Mouse (Mus musculus) liver, embryonic 14.5 days (tissue): Measurements from ENCODE around the gene Ttc38. TPM values are rescaled to one million over a fixed set of nuclear protein-coding genes. Genes with fewer than 3 reads are reported as not detected.
A peak's percentile ranks its signal among the peaks of the same experiment; 100 is the strongest.

Source experiments
- ATAC-seq: fragments of 200-750 bp; cut with Nextera tagmentation; 2 replicates; pipeline ENCODE4 v1.8.0; 2017; ENCODE audit warnings: moderate number of reproducible peaks, mild to moderate bottlenecking, moderate library complexity; ENCODE audit not compliant: insufficient read depth
- DNase-seq, 3 experiments: peaks; one replicate each; pipeline ENCODE4 v3.0.0-alpha.2; 2012 to 2013; ENCODE audit warnings: low read depth in 3 of 3, low spot score in 3 of 3
- H3K27ac ChIP-seq: fragments of 300-500 bp; sonication (generic); 2 replicates; pipeline ENCODE4 v1.5.1; 2014; ENCODE audit warnings: moderate library complexity, mild to moderate bottlenecking, control low read depth, inconsistent platforms
- H3K27me3 ChIP-seq: fragments of 300-500 bp; sonication (generic); 2 replicates; pipeline ENCODE4 v1.6.1; 2014; ENCODE audit warnings: mild to moderate bottlenecking, low read length, moderate library complexity; ENCODE audit not compliant: control insufficient read depth, insufficient read depth
- H3K36me3 ChIP-seq: fragments of 300-500 bp; sonication (generic); replicated peaks from 2 replicates; pipeline ENCODE4 v1.6.1; 2014; ENCODE audit warnings: low read depth; ENCODE audit not compliant: control insufficient read depth, insufficient read depth
- H3K4me1 ChIP-seq, 2 experiments: fragments of 200-500 bp in 1 of 2; fragments of 300-500 bp in 1 of 2; sonication (generic) in 1 of 2; replicated peaks; 2 replicates each; pipeline ENCODE4 v1.6.1; 2012 to 2014; ENCODE audit warnings: antibody characterized with exemption in 1 of 2, inconsistent platforms in 1 of 2, low read length in 1 of 2; ENCODE audit not compliant: control insufficient read depth in 2 of 2, insufficient read depth in 2 of 2
- H3K4me2 ChIP-seq: fragments of 300-500 bp; sonication (generic); 2 replicates; pipeline ENCODE4 v1.6.1; 2014; ENCODE audit warnings: low read depth, mild to moderate bottlenecking, control low read depth, moderate library complexity
- H3K4me3 ChIP-seq, 2 experiments: fragments of 200-500 bp in 1 of 2; fragments of 300-500 bp in 1 of 2; sonication (generic) in 1 of 2; 2 replicates each; pipeline ENCODE4 v1.5.1; 2012 to 2014; ENCODE audit warnings: low read depth in 2 of 2, low read length in 2 of 2, mild to moderate bottlenecking in 2 of 2, control low read depth in 1 of 2, inconsistent platforms in 1 of 2, moderate library complexity in 1 of 2; ENCODE audit not compliant: insufficient read depth in 1 of 2
- H3K9ac ChIP-seq: fragments of 300-500 bp; sonication (generic); replicated peaks from 2 replicates; pipeline ENCODE4 v1.6.1; 2014; ENCODE audit warnings: mild to moderate bottlenecking, control low read depth, moderate library complexity
- H3K9me3 ChIP-seq: fragments of 300-500 bp; sonication (generic); 2 replicates; pipeline ENCODE4 v1.6.1; 2016; ENCODE audit warnings: low read length, mixed read lengths; ENCODE audit not compliant: control insufficient read depth
- CTCF ChIP-seq: IDR thresholded peaks from 2 replicates; pipeline ENCODE4 v1.5.1; 2016; ENCODE audit warnings: antibody characterized with exemption, low read depth, control low read depth
- EP300 ChIP-seq: IDR thresholded peaks from 2 replicates; pipeline ENCODE4 v1.6.1; 2016; ENCODE audit warnings: antibody characterized with exemption, low read depth
- WGBS: fragments of 180-500 bp; shearing (Covaris S2); extraction: QIAGEN DNeasy Blood & Tissue Kit; methylation state at CpG from one replicate; pipeline ENCODE4 v1.1.7; 2014; ENCODE audit not compliant: insufficient replicate concordance; 5-methylcytosine and 5-hydroxymethylcytosine counted together
- polyA plus RNA-seq, 2 experiments: library from polyadenylated mRNA; depleted of rRNA in 1 of 2; stranded (reverse) in 1 of 2; unstranded in 1 of 2; fragments of >200 nt; fragmentation: Nextera tagmentation in 1 of 2; extraction: Ambion mirVana in 1 of 2; gene quantifications; 2 replicates each; pipeline versions ENCODE4 v1.2.1 to v1.2.3; 2012 to 2014

The Ttc38 gene
- polyA plus RNA-seq, 2 experiments: 3.8 to 4.5 TPM

DNA sequence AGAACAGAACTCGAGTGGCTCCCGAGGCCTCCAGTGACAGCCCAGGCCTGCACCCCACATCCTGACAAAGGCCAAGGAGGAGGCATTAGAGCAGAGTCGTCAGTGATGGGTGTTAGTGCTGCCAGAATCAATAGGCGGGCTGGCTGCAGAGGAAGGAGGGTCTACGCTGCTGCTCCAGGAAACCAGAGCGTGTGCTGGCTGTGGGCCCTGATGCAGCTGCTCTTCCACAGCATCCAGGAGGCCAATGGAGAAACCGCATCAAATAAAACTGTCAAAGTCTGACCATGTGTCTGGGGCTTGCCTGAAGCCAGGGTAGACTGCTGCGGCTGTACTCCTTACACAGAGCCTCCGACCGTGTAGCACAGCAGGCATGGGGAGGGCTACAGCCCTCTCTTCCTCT lies 65.0 kb downstream of the Ttc38 start:
- H3K9me3 ChIP-seq: no peaks in the 10 kb centered on the region
- ATAC-seq: no peak
- H3K27me3 ChIP-seq: no peaks in the 10 kb centered on the region
- no peak for TF ChIP-seq EP300
- no peak for TF ChIP-seq CTCF
- no peaks in the 10 kb centered on the region for H3K4me1 ChIP-seq
- no peak for DNase-seq
- H3K9ac ChIP-seq: no peak overlapping the region
- H3K4me2 ChIP-seq: no peak overlapping the region
- WGBS: 74% methylated on average over 10 of the region's 10 CpGs
- H3K4me3 ChIP-seq: no peak overlapping the region
- H3K36me3 ChIP-seq: peaks cover 13% of the 10 kb centered on the region
- no peak overlapping the region for H3K27ac ChIP-seq

DNA sequence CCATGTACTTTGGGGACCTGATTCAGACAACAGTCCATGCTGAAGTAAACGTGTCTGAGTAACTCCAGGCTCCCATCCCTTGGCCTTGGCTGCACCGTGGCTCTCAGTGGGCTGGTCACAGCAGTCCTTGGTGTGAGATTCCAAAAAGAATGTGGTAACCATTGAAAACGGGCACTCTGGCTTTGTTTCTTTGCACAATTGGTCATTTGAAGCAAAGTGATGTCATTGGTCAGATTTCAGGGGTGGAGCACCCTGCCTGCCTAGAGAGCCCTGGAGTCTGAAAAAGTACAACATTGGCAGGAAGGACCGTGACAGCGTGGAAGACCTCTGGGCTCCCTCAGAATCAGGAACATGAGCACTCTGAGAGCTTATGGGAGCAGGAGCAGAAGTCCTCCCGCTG lies 67.3 kb downstream of the Ttc38 start:
- H3K4me3 ChIP-seq: no peak overlapping the region
- H3K4me2 ChIP-seq: no peak overlapping the region
- H3K9ac ChIP-seq: no peak overlapping the region
- no peak overlapping the region for H3K27ac ChIP-seq
- H3K9me3 ChIP-seq: no peaks in the 10 kb centered on the region
- H3K27me3 ChIP-seq: no peaks in the 10 kb centered on the region
- H3K36me3 ChIP-seq: no peaks in the 10 kb centered on the region; the same call in none of the 2 replicates
- no peak for DNase-seq
- ATAC-seq: no peak
- H3K4me1 ChIP-seq: no peaks in the 10 kb centered on the region
- no peak for TF ChIP-seq EP300
- TF ChIP-seq CTCF: no peak
- WGBS: 72% methylated on average over 6 of the region's 6 CpGs

DNA sequence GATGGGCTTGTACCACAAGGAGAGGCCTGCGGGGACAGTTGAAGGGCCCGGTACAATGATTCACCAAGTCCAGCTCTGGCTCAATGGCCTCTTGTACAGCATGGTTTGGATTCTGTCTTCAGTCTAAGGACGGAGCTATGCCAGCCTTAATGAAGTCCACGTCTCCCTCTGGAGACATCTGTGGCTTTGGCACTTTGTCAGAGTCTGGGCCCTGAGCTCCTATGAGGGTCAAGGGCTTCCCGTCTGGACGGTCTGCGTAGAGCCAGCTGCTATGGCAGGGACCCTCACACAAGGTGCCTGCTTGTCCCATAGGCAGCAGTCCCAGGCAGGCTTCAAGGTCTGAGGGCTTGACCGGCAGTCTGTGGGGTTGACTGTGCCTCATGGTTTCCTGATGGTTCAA lies 68.2 kb downstream of the Ttc38 start:
- DNase-seq (no peak), ATAC-seq (no peak)
- WGBS: 82% methylated on average over 8 of the region's 8 CpGs
- no peaks in the 10 kb centered on the region for H3K4me1 ChIP-seq
- H3K27me3 ChIP-seq: no peaks in the 10 kb centered on the region
- H3K36me3 ChIP-seq: no peaks in the 10 kb centered on the region; the same call in 1 of the 2 replicates
- H3K9ac ChIP-seq: no peak overlapping the region
- no peak overlapping the region for H3K4me2 ChIP-seq
- H3K4me3 ChIP-seq: no peak overlapping the region
- no peak for TF ChIP-seq EP300
- no peak for TF ChIP-seq CTCF
- H3K27ac ChIP-seq: no peak overlapping the region
- H3K9me3 ChIP-seq: no peaks in the 10 kb centered on the region

DNA sequence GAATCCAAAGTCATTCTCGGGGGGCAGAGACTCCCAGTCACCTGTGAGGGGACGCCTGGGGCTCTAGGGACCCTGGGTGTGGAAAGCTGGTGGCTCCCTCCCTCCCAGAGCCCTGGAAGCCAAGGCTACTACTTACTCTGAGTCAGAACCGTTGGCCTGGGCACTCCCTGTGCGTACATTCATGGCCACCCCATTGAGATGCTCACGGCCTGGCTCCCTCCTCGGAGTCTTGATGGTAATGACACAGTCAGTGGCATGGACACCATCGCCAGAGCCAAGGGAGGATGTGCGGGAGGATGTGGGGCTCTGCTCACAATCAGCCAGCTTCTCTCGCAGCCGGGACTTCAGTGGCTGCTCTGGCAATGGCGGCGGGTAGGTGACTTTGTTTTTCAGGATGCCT lies 68.7 kb downstream of the Ttc38 start:
- no peaks in the 10 kb centered on the region for H3K27me3 ChIP-seq
- H3K4me2 ChIP-seq: no peak overlapping the region
- no peaks in the 10 kb centered on the region for H3K9me3 ChIP-seq
- no peaks in the 10 kb centered on the region for H3K4me1 ChIP-seq
- H3K9ac ChIP-seq: no peak overlapping the region
- no peak overlapping the region for H3K27ac ChIP-seq
- H3K36me3 ChIP-seq: no peaks in the 10 kb centered on the region; the same call in 1 of the 2 replicates
- ATAC-seq (no peak), DNase-seq (no peak)
- TF ChIP-seq EP300: no peak
- no peak for TF ChIP-seq CTCF
- H3K4me3 ChIP-seq: no peak overlapping the region
- 58% methylated on average over 12 of the region's 12 CpGs for WGBS

DNA sequence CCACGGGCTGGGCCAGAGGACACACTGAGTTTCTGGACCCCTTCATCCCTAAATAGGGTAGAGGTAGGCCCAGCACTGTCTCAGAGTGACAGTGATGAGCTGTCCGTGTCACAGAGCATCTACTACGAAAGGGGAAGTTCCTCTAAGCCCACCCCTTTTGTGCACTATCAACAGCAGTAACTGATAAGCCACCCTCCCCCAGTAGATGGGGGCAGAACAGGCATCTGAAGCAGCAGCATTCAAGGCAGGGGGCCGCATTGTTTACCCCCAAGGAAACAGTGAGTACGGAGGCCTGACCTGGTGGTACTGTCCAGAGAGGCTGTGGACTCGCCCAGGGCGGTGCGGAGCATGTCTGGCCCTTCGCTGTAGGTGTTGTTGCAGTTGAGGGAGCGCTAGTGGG lies 70.4 kb downstream of the Ttc38 start:
- 46% methylated on average over 10 of the region's 10 CpGs for WGBS
- Histone ChIP-seq H3K4me2 (no peak overlapping the region), H3K9ac (no peak overlapping the region), H3K4me1 (no peaks in the 10 kb centered on the region), H3K36me3 (no peaks in the 10 kb centered on the region; the same call in 1 of the 2 replicates), H3K4me3 (no peak overlapping the region), H3K27ac (no peak overlapping the region), H3K27me3 (no peaks in the 10 kb centered on the region), H3K9me3 (no peaks in the 10 kb centered on the region)
- no peak for DNase-seq
- TF ChIP-seq CTCF (no peak), EP300 (no peak)
- ATAC-seq: no peak

DNA sequence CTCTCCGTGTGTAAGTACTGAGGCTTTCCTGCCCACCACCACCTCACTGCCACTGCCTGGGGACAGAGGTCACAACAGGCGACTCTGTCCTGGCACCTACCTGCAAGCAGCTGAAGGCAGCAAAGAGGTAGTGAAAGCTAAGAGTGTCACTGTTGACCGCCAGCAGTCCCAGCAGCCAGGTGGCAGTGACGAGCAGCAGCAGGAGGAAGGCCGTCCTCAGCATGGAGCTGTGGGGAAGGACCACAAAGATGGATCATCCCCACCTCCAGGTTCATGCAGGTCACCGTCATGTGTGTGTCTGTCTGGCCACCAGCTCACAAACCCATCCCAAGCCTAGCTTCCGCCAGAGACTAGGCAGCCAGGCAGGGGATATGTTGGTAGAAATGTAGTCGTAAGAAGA lies 71.7 kb downstream of the Ttc38 start:
- Histone ChIP-seq H3K4me3 (no peak overlapping the region), H3K27me3 (no peaks in the 10 kb centered on the region), H3K4me1 (no peaks in the 10 kb centered on the region), H3K27ac (no peak overlapping the region), H3K4me2 (no peak overlapping the region), H3K9me3 (no peaks in the 10 kb centered on the region), H3K9ac (no peak overlapping the region), H3K36me3 (no peaks in the 10 kb centered on the region)
- TF ChIP-seq EP300 (no peak), CTCF (peak; percentile 81)
- DNase-seq (no peak), ATAC-seq (no peak)
- 52% methylated on average over 8 of the region's 8 CpGs for WGBS

Other genes with a start within 250 kb of the Ttc38 start
- 0.08 and 0.19 TPM in 2 replicates for gene Wnt7b, start 249.8 kb upstream of the Ttc38 start, polyA plus RNA-seq (2012; rRNA removed)
- 0.03 and 0.29 TPM in 2 replicates for gene Wnt7b, start 249.8 kb upstream of the Ttc38 start, polyA plus RNA-seq (2014; fragmentation: Nextera tagmentation; extraction: Ambion mirVana)
- 1.3 and 4.4 TPM in 2 replicates for gene Ppara, start 97.3 kb upstream of the Ttc38 start, polyA plus RNA-seq (2012; rRNA removed)
- gene Ppara, start 97.3 kb upstream of the Ttc38 start, polyA plus RNA-seq (2014; fragmentation: Nextera tagmentation; extraction: Ambion mirVana): 6.9 and 8.0 TPM in 2 replicates
- gene Cdpf1, start 20.6 kb upstream of the Ttc38 start, polyA plus RNA-seq (2012; rRNA removed): 15.7 and 19.7 TPM in 2 replicates
- gene Cdpf1, start 20.6 kb upstream of the Ttc38 start, polyA plus RNA-seq (2014; fragmentation: Nextera tagmentation; extraction: Ambion mirVana): 23.7 and 26.2 TPM in 2 replicates
- gene Pkdrej, start 10.6 kb upstream of the Ttc38 start, polyA plus RNA-seq (2012; rRNA removed): 0.08 and 0.10 TPM in 2 replicates
- gene Pkdrej, start 10.6 kb upstream of the Ttc38 start, polyA plus RNA-seq (2014; fragmentation: Nextera tagmentation; extraction: Ambion mirVana): 0.13 and 0.14 TPM in 2 replicates
- gene Gtse1, start 27.4 kb downstream of the Ttc38 start, polyA plus RNA-seq (2012; rRNA removed): 20.6 TPM in 2 replicates
- gene Gtse1, start 27.4 kb downstream of the Ttc38 start, polyA plus RNA-seq (2014; fragmentation: Nextera tagmentation; extraction: Ambion mirVana): 21.1 and 22.9 TPM in 2 replicates
- gene Trmu, start 47.0 kb downstream of the Ttc38 start, polyA plus RNA-seq (2012; rRNA removed): 9.5 and 15.2 TPM in 2 replicates
- gene Trmu, start 47.0 kb downstream of the Ttc38 start, polyA plus RNA-seq (2014; fragmentation: Nextera tagmentation; extraction: Ambion mirVana): 10.9 and 12.7 TPM in 2 replicates
- 0.11 and 0.12 TPM in 2 replicates for gene Celsr1, start 201.5 kb downstream of the Ttc38 start, polyA plus RNA-seq (2012; rRNA removed)
- gene Celsr1, start 201.5 kb downstream of the Ttc38 start, polyA plus RNA-seq (2014; fragmentation: Nextera tagmentation; extraction: Ambion mirVana): 0.06 and 0.09 TPM in 2 replicates
- 6.1 and 7.5 TPM in 2 replicates for gene Gramd4, start 225.4 kb downstream of the Ttc38 start, polyA plus RNA-seq (2012; rRNA removed)
- 2.5 and 4.0 TPM in 2 replicates for gene Gramd4, start 225.4 kb downstream of the Ttc38 start, polyA plus RNA-seq (2014; fragmentation: Nextera tagmentation; extraction: Ambion mirVana)